17 mouse cellular contexts compared by ENCODE assay signal in genomic region chr16:17831781-17832180, GRCm38 (mm10). TPM values are rescaled to one million over a fixed set of nuclear protein-coding genes. Genes with fewer than 3 reads are reported as not detected.
DNase-seq lines count a peak whose midpoint lies in the region; ATAC-seq and TF ChIP-seq lines count a peak whose summit lies in the region.
"Had no signal": no experiment of that assay in that cellular context is flagged by ENCODE, and none has a peak within 500 bp of the region (broad histone marks: within the 10 kb centered on the region; RNA-seq: fewer than 3 reads in every experiment).

No protein-coding gene starts in this region.

- peak; percentile 59 for TF ChIP-seq CTCF in forebrain, postnatal 0 days (IDR thresholded peaks at IDR 0.05; ENCODE audit: low read depth)

- no peak overlapping the region for H3K4me2 ChIP-seq in forebrain, postnatal 0 days (ENCODE audit: low read depth)
- no peak overlapping the region for H3K4me2 ChIP-seq in forebrain, embryonic 13.5 days
- no peak overlapping the region for H3K4me2 ChIP-seq in lung, embryonic 16.5 days (ENCODE audit: low read depth, low read length)
- H3K4me2 ChIP-seq: midbrain, embryonic 13.5 days; stomach, embryonic 15.5 days had no signal

- ATAC-seq in forebrain, postnatal 0 days = peak; percentile 16; the same call in 1 of the 2 replicates
- no peak for ATAC-seq in forebrain, embryonic 13.5 days
- peak; percentile 37; the same call in 1 of the 2 replicates for ATAC-seq in lung, embryonic 16.5 days (ENCODE audit: low read depth)
- 0 out of 2 replicates have a peak, but pooled peaks have one; percentile 24 for ATAC-seq in megakaryocyte-erythroid progenitor cell, adult 5-6 weeks (replicated peaks; ENCODE audit: low FRiP score, low TSS enrichment, poor library complexity, severe bottlenecking)
- ATAC-seq: midbrain, embryonic 13.5 days had no signal

- H3K4me3 ChIP-seq in forebrain, postnatal 0 days (ENCODE audit: low read depth, low read length) = no peak overlapping the region
- no peak overlapping the region for H3K4me3 ChIP-seq in forebrain, embryonic 13.5 days
- no peak overlapping the region for H3K4me3 ChIP-seq in lung, embryonic 16.5 days (ENCODE audit: low read length)
- H3K4me3 ChIP-seq: midbrain, embryonic 13.5 days; stomach, embryonic 15.5 days had no signal

- no peak overlapping the region for H3K9ac ChIP-seq in forebrain, postnatal 0 days
- no peak overlapping the region for H3K9ac ChIP-seq in forebrain, embryonic 13.5 days
- no peak overlapping the region for H3K9ac ChIP-seq in lung, embryonic 16.5 days (ENCODE audit: low read length)
- H3K9ac ChIP-seq: midbrain, embryonic 13.5 days; neural tube, embryonic 15.5 days; stomach, embryonic 15.5 days had no signal

- no peak overlapping the region for H3K27ac ChIP-seq in forebrain, postnatal 0 days (ENCODE audit: low read depth, low read length)
- H3K27ac ChIP-seq in forebrain, embryonic 13.5 days = no peak overlapping the region
- no peak overlapping the region for H3K27ac ChIP-seq in lung, embryonic 16.5 days (ENCODE audit: low read length)
- H3K27ac ChIP-seq: midbrain, embryonic 13.5 days; neural tube, embryonic 15.5 days; stomach, embryonic 15.5 days had no signal

- H3K27me3 ChIP-seq in forebrain, postnatal 0 days (ENCODE audit: insufficient read depth, low read length) = peaks cover 32% of the 10 kb centered on the region
- H3K27me3 ChIP-seq in forebrain, embryonic 13.5 days = peaks cover 77% of the 10 kb centered on the region
- peaks cover 60% of the 10 kb centered on the region for H3K27me3 ChIP-seq in lung, embryonic 16.5 days (ENCODE audit: control insufficient read depth, insufficient read depth, low read depth, low read length)

- DNase-seq in forebrain, postnatal 0 days = peak; percentile 42
- DNase-seq in lung, postnatal 10 days = no peak
- peak; percentile 36 for DNase-seq in embryo, embryonic 10.5 days (ENCODE audit: low spot score)
- no peak for DNase-seq in thymus, postnatal 10 days (ENCODE audit: low spot score in 2 of 2)
- DNase-seq in gastrocnemius, adult 8-10 months (ENCODE audit: low spot score in 2 of 2) = no peak
- DNase-seq: B cell, adult 2 months; cerebellum, postnatal 14 days; gastrocnemius, postnatal 14 days; lung, adult 2 months had no signal

- no peaks in the 10 kb centered on the region for H3K9me3 ChIP-seq in forebrain, postnatal 0 days (ENCODE audit: low read length)
- no peaks in the 10 kb centered on the region for H3K9me3 ChIP-seq in forebrain, embryonic 13.5 days (replicated peaks)
- no peaks in the 10 kb centered on the region for H3K9me3 ChIP-seq in lung, embryonic 16.5 days (ENCODE audit: control insufficient read depth, low read length)
- H3K9me3 ChIP-seq: midbrain, embryonic 13.5 days; neural tube, embryonic 15.5 days; stomach, embryonic 15.5 days had no signal

- H3K4me1 ChIP-seq in forebrain, postnatal 0 days (ENCODE audit: insufficient read depth) = no peaks in the 10 kb centered on the region
- peaks cover 14% of the 10 kb centered on the region for H3K4me1 ChIP-seq in forebrain, embryonic 13.5 days
- peaks cover 5% of the 10 kb centered on the region for H3K4me1 ChIP-seq in lung, embryonic 16.5 days (replicated peaks; ENCODE audit: control insufficient read depth, insufficient read depth, low read length)

- 10% methylated on average over 11 of the region's 11 CpGs for WGBS in forebrain, postnatal 0 days
- 10% methylated on average over 11 of the region's 11 CpGs for WGBS in forebrain, embryonic 13.5 days
- 18% methylated on average over 11 of the region's 11 CpGs for WGBS in lung, embryonic 16.5 days

- no peaks in the 10 kb centered on the region for H3K36me3 ChIP-seq in forebrain, postnatal 0 days (ENCODE audit: insufficient read depth)
- H3K36me3 ChIP-seq in forebrain, embryonic 13.5 days (ENCODE audit: poor library complexity, severe bottlenecking) = no peaks in the 10 kb centered on the region
- H3K36me3 ChIP-seq in lung, embryonic 16.5 days (ENCODE audit: control insufficient read depth, insufficient read depth, low read length) = no peaks in the 10 kb centered on the region
- H3K36me3 ChIP-seq: midbrain, embryonic 13.5 days; neural tube, embryonic 15.5 days; stomach, embryonic 15.5 days had no signal

RNA-seq across cellular contexts. Expression of gene B830017H08Rik, which starts 1.1 kb away (rescaled TPM):
- 4.5 and 5.9 TPM in 2 replicates for total RNA-seq in forebrain, postnatal 0 days (2014; rRNA removed)
- polyA plus RNA-seq in forebrain, postnatal 0 days (2015; fragmentation: Nextera tagmentation; extraction: Ambion mirVana) = 6.8 TPM in 2 replicates
- 0.27 and 0.55 TPM in 2 replicates for polyA plus RNA-seq in forebrain, embryonic 13.5 days (2015; fragmentation: Nextera tagmentation; extraction: Ambion mirVana)
- not detected in 2 replicates for polyA plus RNA-seq in lung, embryonic 16.5 days (2015; fragmentation: Nextera tagmentation; extraction: Ambion mirVana)
- not detected in 2 replicates for total RNA-seq in megakaryocyte-erythroid progenitor cell, adult 5-6 weeks (2014; fragmentation: Nextera tagmentation)
- total RNA-seq in megakaryocyte-erythroid progenitor cell, adult 5-6 weeks (2017) = not detected in 2 replicates
- not detected for total RNA-seq in gastrocnemius, adult 8-10 months (2022)
- total RNA-seq: gastrocnemius, postnatal 14 days had no signal
- polyA plus RNA-seq: heart, embryonic 14.5 days; intestine, embryonic 14.5 days; stomach, embryonic 15.5 days had no signal

RNA-seq across cellular contexts. Expression of gene Car15, which starts 6.4 kb away (rescaled TPM):
- 4.2 and 7.5 TPM in 2 replicates for total RNA-seq in forebrain, postnatal 0 days (2014; rRNA removed)
- polyA plus RNA-seq in forebrain, postnatal 0 days (2015; fragmentation: Nextera tagmentation; extraction: Ambion mirVana) = 1.8 and 1.9 TPM in 2 replicates
- 4.5 and 6.1 TPM in 2 replicates for polyA plus RNA-seq in forebrain, embryonic 13.5 days (2015; fragmentation: Nextera tagmentation; extraction: Ambion mirVana)
- 4.1 and 4.5 TPM in 2 replicates for polyA plus RNA-seq in lung, embryonic 16.5 days (2015; fragmentation: Nextera tagmentation; extraction: Ambion mirVana)
- total RNA-seq in megakaryocyte-erythroid progenitor cell, adult 5-6 weeks (2014; fragmentation: Nextera tagmentation) = 3.5 and 6.9 TPM in 2 replicates
- total RNA-seq in megakaryocyte-erythroid progenitor cell, adult 5-6 weeks (2017) = 2.2 and 3.4 TPM in 2 replicates
- 1 to 10 TPM in 2 of 4 experiments, under 1 TPM in 2; 0.46 to 1.1 (median 0.81) TPM for total RNA-seq in gastrocnemius, adult 8-10 months (2022)

RNA-seq across cellular contexts. Expression of gene Scarf2, which starts 34.7 kb away (rescaled TPM):
- 6.2 and 10.6 TPM in 2 replicates for total RNA-seq in forebrain, postnatal 0 days (2014; rRNA removed)
- 1.9 and 2.1 TPM in 2 replicates for polyA plus RNA-seq in forebrain, postnatal 0 days (2015; fragmentation: Nextera tagmentation; extraction: Ambion mirVana)
- polyA plus RNA-seq in forebrain, embryonic 13.5 days (2015; fragmentation: Nextera tagmentation; extraction: Ambion mirVana) = 0.76 and 1.1 TPM in 2 replicates
- 12.4 and 13.9 TPM in 2 replicates for polyA plus RNA-seq in lung, embryonic 16.5 days (2015; fragmentation: Nextera tagmentation; extraction: Ambion mirVana)
- not detected in 2 replicates for total RNA-seq in megakaryocyte-erythroid progenitor cell, adult 5-6 weeks (2014; fragmentation: Nextera tagmentation)
- total RNA-seq in megakaryocyte-erythroid progenitor cell, adult 5-6 weeks (2017) = not detected in 2 replicates
- 1 to 10 TPM; 1.1 to 3.3 (median 2.4) TPM for total RNA-seq in gastrocnemius, adult 8-10 months (2022)

RNA-seq across cellular contexts. Expression of gene Gm20518, which starts 59.7 kb away (rescaled TPM):
- total RNA-seq in forebrain, postnatal 0 days (2014; rRNA removed) = 0.76 and 2.1 TPM in 2 replicates
- 0.05 and 0.07 TPM in 2 replicates for polyA plus RNA-seq in forebrain, postnatal 0 days (2015; fragmentation: Nextera tagmentation; extraction: Ambion mirVana)
- polyA plus RNA-seq in forebrain, embryonic 13.5 days (2015; fragmentation: Nextera tagmentation; extraction: Ambion mirVana) = 0.35 and 0.49 TPM in 2 replicates
- 0.29 and 0.33 TPM in 2 replicates for polyA plus RNA-seq in lung, embryonic 16.5 days (2015; fragmentation: Nextera tagmentation; extraction: Ambion mirVana)
- total RNA-seq in megakaryocyte-erythroid progenitor cell, adult 5-6 weeks (2014; fragmentation: Nextera tagmentation) = 2.3 and 2.7 TPM in 2 replicates
- 1.2 TPM in 1 of 2 replicates, not detected in the other for total RNA-seq in megakaryocyte-erythroid progenitor cell, adult 5-6 weeks (2017)
- total RNA-seq in gastrocnemius, adult 8-10 months (2022) = under 1 TPM; 0.10 to 0.13 (median 0.12) TPM
- polyA plus RNA-seq: heart, embryonic 14.5 days had no signal

Comparison
In these comparisons a context has a peak if more than half of its experiments do, and no peak if none do; other contexts are left out.
1. DNase-seq: peak in forebrain, postnatal 0 days (single experiment) and embryo, embryonic 10.5 days (single experiment); none in lung, postnatal 10 days (single experiment), thymus, postnatal 10 days (0 of 2) and gastrocnemius, adult 8-10 months (0 of 2).